Mouse (Mus musculus) urinary bladder, postnatal 10 days (tissue): ENCODE results near the gene Lig4.

ENCODE experiments used
- DNase-seq: peaks from one replicate; pipeline ENCODE4 v3.0.0; 2022; ENCODE audit warnings: low spot score

The Lig4 gene

GRCm38 (mm10) chr8:9977573-9978314 lies at the start of gene Lig4, which contains the start of gene Abhd13:
Gene Lig4 (minus strand): TSS chr8:9977686.
Gene Abhd13 (plus strand): TSS chr8:9977707.
- DNase-seq, result peak; percentile 98

DNA sequence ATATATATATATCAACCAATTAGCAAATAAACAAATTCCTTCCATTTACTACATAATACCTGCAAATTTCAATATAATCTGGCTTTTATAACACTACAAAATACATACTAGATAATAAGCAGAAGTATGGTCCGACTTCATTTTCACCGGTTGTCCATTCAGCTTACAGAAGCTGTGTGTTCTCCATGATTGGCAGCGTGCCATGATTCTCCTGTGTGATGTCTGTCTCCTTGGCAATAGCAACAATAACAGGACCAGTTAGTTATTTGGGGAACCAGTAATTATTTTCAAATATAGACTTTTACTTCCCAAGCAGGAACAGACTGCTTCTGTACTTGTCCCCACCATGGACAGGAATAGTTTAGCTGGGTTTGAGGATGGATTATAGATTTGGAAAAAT lies 39.7 kb upstream of the Lig4 start:
- DNase-seq, result no peak

DNA sequence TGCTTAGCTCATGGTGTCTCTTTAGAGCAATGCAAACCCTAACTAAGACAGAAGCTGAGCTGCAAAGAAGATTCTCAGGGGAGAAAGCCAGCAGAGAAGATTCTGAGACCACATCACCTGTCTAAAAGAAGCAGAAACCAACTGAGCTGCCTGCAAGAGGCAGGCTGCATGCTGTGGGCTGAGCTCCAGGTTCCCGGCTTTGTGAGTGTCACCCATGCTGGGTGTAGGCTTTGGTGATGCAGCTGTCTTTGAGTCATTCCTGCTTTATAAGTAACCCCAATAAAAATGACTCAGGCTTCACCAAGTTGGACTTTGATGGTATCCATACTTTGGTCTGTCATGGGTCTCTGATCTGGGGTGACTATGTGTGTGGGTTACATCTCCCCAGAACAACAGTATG lies 38.8 kb upstream of the Lig4 start:
- no peak for DNase-seq

DNA sequence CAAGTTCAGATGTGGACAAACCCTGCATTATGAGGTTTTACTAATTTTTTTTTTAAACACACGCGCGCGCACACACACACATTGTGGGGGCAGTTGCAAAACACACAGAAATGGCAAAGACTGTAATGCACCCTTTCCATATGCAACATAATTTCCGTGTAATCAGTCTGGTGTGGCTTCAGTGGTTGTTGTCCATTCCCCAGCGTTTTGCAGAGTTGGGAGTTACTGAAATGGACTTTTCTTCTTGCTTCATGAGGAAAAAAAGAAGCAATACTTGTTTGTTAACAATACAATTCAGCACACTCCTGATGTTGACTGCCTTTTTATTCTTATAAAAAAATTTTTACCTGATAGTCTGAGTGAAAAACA lies 30.2 kb upstream of the Lig4 start:
- no peak for DNase-seq

- DNase-seq, result no peak
Observed at GRCm38 (mm10) chr8:10006986-10007659, 29.6 kb upstream of the Lig4 start.

GRCm38 (mm10) chr8:10006156-10006985 lies 28.9 kb upstream of the Lig4 start, which contains the start of gene Tnfsf13b:
Gene Tnfsf13b (plus strand): TSS chr8:10006467.
- DNase-seq, result no peak

- DNase-seq, result no peak
Observed at GRCm38 (mm10) chr8:10004115-10004514, 26.6 kb upstream of the Lig4 start.

DNA sequence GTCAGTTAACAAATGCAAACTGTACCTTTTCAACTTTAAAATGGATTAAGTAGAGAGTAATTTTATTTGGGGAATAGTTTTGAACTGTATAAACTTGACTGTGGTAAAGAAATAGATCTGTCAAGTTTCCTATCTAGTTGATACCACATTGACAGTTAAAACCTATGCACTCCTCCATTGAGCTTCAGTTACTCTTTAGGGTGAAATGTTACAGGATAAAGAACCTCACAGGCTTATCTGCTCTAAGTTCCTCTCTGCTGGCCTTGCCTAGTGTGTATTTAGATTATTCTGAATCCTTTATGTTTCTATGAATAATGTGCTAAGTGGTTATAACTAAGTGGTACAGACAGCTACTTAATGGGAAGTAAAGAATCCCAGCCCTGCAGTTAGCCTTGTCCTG lies 2.7 kb upstream of the Lig4 start:
- no peak for DNase-seq

DNA sequence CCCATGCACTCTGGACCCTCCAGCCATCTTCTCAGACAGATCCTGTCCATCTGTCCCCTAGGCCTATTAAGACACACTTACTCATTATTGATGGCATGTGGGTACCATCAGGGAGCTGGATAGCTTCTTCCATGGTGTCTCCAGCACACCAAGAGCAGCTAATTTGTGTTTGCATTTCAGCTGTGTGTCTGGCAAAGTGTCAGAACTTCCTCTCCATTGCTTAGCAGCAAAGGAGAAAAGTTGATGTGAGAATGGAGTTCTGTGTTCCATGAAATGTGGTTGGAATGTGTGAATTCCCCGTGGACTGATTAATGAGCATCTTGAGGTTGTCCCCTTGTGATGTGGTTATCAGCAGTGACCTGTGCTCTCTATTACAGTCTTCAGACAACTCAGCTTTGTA lies 2.3 kb upstream of the Lig4 start:
- no peak for DNase-seq

GRCm38 (mm10) chr8:9978475-9979230 lies 1.2 kb upstream of the Lig4 start:
- no peak for DNase-seq

DNA sequence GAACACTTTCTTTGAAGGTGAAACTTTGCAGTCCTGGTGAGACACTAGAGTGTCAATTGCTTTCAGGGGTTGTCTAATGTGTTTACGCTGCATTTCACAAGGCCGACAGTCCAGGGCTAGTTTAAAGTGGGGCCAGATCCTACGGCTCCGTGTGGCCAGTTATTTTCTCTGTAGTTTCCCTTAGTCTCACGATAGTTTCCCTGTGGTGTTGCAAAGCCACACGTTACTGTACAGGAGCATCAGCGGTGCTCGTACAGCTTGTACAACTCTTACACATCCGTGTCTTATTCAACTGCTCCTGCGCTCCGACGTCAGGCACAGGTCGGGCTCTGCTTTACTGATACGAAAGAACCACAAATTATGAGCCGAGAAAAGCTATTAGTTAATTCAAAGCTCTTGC lies 470 bp downstream of the Lig4 start:
- no peak for DNase-seq

DNA sequence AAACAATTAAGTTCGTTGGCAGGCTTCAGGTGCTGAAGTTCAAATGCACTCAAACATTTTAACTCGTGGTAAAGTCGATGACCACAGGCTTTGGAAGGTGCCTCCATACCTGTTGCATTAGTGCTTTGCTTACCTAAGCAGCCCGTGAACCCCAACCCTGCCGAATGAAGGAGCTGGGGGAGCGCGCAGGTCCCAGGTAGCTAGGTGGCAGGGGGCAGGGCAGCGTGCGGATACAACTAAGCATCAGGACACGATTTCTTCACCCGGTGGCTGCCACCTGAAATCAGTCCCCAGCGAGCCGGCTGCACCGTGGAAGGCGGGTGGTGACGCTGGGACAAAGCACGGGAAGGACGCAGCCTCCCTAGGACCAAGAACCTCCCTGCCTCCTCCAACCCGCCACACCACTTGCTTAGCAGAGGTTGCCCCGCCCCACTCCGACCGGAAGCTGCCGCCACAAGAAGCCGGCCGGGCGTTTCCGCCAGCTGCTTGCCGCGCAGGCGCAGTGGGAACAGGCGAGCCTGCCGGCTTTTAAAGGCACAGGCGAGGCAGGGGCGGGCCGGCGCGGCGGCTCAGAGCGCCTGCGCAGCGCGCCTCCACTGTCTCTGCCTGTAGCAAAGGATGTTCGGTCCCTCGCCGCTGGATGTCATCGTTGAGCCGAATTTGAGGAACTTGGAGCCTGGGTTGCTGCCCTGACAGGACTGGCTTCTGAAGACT lies 1.4 kb downstream of the Lig4 start:
- DNase-seq, result peak; percentile 84

DNA sequence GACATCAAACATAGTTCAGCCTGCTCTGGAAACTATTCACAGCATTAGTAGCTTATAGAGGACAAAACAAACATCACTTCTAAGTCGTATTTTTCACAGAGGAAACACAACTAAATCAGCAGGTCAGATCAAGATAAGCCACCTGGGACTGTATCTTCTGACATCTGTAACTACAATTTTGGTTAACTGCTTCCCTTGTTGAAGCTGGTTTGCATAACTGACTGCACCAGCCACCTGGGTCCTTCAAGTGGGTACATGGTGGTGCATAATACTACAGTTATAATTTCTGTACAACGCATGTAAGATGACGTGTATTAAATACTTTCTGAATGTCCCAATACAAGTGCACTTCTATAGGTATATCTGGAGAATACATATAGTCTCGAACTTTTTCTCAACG lies 2.2 kb downstream of the Lig4 start:
- no peak for DNase-seq

- DNase-seq, result no peak
Observed at GRCm38 (mm10) chr8:9971866-9972265, 5.6 kb downstream of the Lig4 start.

DNA sequence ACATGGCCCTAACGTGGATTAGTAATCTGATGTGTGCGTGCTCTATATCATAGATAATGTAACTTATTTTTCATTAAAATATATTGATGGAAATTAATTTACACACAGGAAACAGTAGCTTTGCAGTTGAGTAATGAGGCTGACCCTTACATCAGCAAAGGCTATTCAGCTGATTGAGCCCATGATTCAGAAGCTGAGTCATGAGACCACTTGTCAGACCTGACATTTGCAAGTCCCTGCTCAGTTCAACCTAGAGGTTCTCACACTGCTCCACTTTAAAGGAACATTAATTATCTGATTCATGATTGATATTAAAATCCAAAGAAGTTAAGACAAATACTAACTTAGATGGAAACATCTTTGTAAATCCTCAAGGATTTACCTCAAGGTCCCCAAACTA lies 17.6 kb downstream of the Lig4 start:
- no peak for DNase-seq

- no peak for DNase-seq
Observed at GRCm38 (mm10) chr8:9958338-9958737, 19.1 kb downstream of the Lig4 start.

DNA sequence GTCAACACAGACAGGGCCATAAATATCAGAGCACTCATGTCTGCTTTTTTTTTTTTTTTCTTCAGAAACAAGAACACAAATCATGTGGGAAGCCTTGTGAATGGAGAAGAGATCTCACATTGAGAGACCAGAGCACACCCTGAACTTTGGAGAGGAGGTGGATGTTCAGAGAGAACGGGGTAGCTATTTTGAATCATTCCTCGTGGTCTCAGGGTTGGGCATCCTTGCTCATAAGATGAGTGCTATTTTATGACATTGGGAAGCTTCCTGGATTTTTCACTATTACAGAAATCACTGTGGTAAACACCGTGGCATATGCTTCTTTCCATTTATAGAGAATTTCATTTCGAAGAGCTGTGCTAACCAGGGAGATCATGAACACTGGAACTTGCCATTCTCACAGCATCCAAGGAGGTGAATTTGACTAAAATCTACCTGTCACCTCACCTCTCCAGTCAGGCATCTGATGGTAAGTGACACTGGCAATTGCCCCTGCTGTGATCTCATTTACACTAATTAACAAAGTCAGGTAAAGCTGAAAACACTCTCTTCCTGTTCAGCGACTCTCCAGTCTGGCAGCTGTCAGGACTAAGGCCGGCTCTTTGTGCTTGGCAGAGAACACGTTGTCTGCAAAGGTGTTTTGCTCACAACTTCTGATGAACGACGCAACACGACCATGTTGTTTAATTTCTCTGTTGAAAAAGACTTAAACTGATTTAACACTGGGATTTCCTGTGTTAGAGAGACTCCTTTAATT lies 28.2 kb downstream of the Lig4 start:
- no peak for DNase-seq

GRCm38 (mm10) chr8:9935574-9935973 lies 41.9 kb downstream of the Lig4 start:
- DNase-seq, result no peak

- DNase-seq, result no peak
Observed at GRCm38 (mm10) chr8:9934891-9935565, 42.5 kb downstream of the Lig4 start.

DNA sequence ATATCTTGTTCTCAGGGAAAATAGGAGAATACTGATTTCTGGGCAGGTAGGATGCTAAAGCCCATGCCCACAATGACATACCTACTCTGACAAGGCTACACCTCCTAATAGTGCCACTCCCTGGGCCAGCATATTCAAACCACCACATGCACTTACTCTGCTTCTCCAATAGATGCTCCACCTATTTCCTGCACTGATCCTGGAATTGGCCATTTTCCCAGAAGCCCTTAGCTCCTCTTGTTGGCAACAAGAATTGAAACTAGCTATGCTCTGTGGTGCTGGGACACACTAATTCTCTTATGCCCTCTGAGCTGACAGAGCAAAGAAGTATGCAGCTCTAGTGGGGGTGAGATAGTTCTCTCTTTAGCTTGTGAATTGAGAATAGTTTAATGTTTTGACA lies 44.8 kb downstream of the Lig4 start:
- no peak for DNase-seq
